Mouse (Mus musculus) cerebellum, adult 2 months (tissue): ENCODE measurements at regions not wholly inside any gene's neighbourhood (a gene's known extent, or its start where the extent isn't known, plus 50 kb on each side); places are given as distances from the start of the nearest gene placed in this dataset.
A peak's percentile ranks its signal among the peaks of the same experiment; 100 is the strongest.

Source experiments
- DNase-seq, 2 experiments: peaks; one replicate each; pipeline ENCODE4 v3.0.0; 2021
- H3K27ac ChIP-seq: fragments of 200-500 bp; 2 replicates; pipeline ENCODE4 v1.5.1; 2012; ENCODE audit warnings: low read length, control low read depth, inconsistent platforms; ENCODE audit not compliant: insufficient read depth
- H3K27me3 ChIP-seq: fragments of 200-500 bp; 2 replicates; pipeline ENCODE4 v1.6.1; 2012; ENCODE audit warnings: inconsistent platforms, mild to moderate bottlenecking, low read length, moderate library complexity; ENCODE audit not compliant: control insufficient read depth, insufficient read depth
- H3K4me1 ChIP-seq: fragments of 200-500 bp; 2 replicates; pipeline ENCODE4 v1.6.1; 2011; ENCODE audit warnings: low read length; ENCODE audit not compliant: control insufficient read depth, insufficient read depth
- H3K4me3 ChIP-seq: fragments of 200-500 bp; replicated peaks from 2 replicates; pipeline ENCODE3; 2011; ENCODE audit warnings: mild to moderate bottlenecking, low read depth, low read length, control low read depth; ENCODE audit not compliant: insufficient read depth
- CTCF ChIP-seq: fragments of 200-500 bp; IDR thresholded peaks from 2 replicates; pipeline ENCODE4 v1.5.1; 2011; ENCODE audit warnings: low read depth, mild to moderate bottlenecking, control low read depth, low read length, moderate library complexity, borderline replicate concordance; ENCODE audit not compliant: insufficient read depth
- POLR2A ChIP-seq: fragments of 200-500 bp; IDR thresholded peaks from 2 replicates; pipeline ENCODE4 v1.6.1; 2011; ENCODE audit warnings: low read length, control low read depth, borderline replicate concordance; ENCODE audit not compliant: insufficient read depth
- WGBS: fragments of 180-500 bp; shearing (Covaris S2); methylation state at CpG from one replicate; pipeline ENCODE4 v1.1.7; 2018; 5-methylcytosine and 5-hydroxymethylcytosine counted together

- Histone ChIP-seq H3K4me1 (no peaks in the 10 kb centered on the region), H3K4me3 (no peak overlapping the region), H3K27me3 (no peaks in the 10 kb centered on the region), H3K27ac (no peak overlapping the region)
- no peak for DNase-seq
- TF ChIP-seq CTCF, result no peak
- no peak for TF ChIP-seq POLR2A
- WGBS, result 18% methylated on average over 5 of the region's 5 CpGs
Measured at GRCm38 (mm10) chr11:56146708-56147107, 105.9 kb upstream of the Nmur2 start.

GRCm38 (mm10) chr11:56131339-56131823 lies 90.6 kb upstream of the Nmur2 start:
- H3K27me3 ChIP-seq, result no peaks in the 10 kb centered on the region
- no peak overlapping the region for H3K27ac ChIP-seq
- DNase-seq, result peak; percentile 15
- H3K4me1 ChIP-seq, result no peaks in the 10 kb centered on the region
- no peak overlapping the region for H3K4me3 ChIP-seq
- TF ChIP-seq POLR2A (no peak), CTCF (peak; percentile 78)
- WGBS, result 25% methylated on average over 15 of the region's 15 CpGs

DNA sequence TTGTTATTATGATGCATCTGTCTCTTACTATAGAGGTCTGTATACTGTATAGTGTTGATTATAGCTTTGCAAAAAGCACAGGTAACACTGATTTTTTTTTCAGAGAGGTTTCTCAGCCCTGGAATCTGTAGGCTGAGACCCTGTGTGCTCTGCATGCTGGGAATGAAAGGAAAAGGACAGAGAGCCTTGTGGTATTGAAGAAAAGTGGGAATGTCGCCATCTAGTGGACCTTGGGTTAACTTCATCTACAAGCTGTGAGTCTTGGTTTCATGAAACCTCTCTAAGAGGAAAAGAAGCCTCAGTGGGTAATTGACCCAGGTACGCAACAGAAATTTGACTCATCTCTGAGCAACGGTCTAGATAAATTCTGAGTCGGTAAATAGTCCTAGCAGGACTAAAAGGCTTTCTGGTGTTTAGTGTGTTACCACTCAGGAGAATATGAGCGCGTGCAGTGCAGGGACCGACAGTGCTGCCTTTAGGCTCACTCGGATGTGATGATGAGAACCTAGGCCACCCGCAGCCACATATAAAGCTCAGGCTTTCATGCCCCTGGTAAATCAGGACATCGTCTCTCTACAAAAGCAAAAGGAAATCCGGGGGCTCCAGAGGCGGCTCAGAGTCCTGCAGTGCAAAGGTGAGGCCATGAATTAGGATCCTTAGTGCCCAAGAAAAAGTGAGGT lies 75.9 kb upstream of the Nmur2 start:
- peak in 1 of 2 experiments; percentile 12 for DNase-seq
- no peak overlapping the region for H3K4me3 ChIP-seq
- no peak for TF ChIP-seq POLR2A
- peak; percentile 40; the same call in 1 of the 2 replicates for TF ChIP-seq CTCF

DNA sequence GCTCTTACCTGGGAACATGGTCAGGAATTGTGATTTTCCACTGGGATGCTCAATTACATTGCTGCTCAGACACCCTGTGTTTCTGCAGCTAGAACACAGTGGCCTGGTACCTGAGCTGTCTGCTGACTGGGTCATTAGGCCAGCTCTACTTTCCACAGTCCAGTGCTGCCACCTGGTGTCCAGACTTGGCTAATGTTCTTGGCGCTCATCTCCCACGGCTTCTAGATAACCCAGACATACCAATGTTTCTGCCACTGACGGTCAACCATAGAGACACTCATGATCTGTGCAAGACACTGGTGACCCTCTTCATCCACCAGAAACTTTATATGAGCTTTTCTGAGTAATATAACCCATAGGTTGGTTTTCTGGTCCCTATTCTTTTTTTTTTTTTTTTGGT lies 67.1 kb upstream of the Nmur2 start:
- TF ChIP-seq CTCF (peak; percentile 97), POLR2A (no peak)
- 4% methylated on average over 3 of the region's 3 CpGs for WGBS
- Histone ChIP-seq H3K4me3 (no peak overlapping the region), H3K27ac (no peak overlapping the region), H3K4me1 (no peaks in the 10 kb centered on the region), H3K27me3 (no peaks in the 10 kb centered on the region)
- peak; percentile 67 to 81 for DNase-seq

More for the DNA sequence above, 75.9 kb upstream of the Nmur2 start:
- Histone ChIP-seq H3K4me1 (no peaks in the 10 kb centered on the region), H3K27ac (no peak overlapping the region), H3K27me3 (no peaks in the 10 kb centered on the region)
- 46% methylated on average over 12 of the region's 12 CpGs for WGBS

DNA sequence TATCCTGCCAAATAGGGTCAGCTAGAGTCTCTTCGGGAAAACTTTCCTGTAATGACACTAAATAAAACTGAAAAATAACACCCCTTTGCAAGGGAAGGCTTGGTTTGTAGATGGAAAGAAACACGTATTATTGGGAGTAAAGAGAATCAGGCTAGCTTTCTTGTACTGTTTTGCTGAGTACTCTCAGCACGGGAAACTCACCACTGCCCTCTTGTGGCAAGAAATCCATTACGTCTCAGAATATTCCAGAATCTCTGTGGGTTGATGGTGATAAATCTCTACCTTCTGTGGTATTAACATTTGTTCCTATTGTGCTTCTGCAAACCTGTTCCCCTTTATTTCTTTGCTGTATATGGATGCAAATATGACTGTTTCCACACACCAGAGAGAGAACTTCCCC lies 64.8 kb upstream of the Nmur2 start:
- peak; percentile 25 to 39 for DNase-seq
- no peak overlapping the region for H3K27ac ChIP-seq
- H3K4me3 ChIP-seq, result no peak overlapping the region
- WGBS, result 18% methylated on average over 4 of the region's 4 CpGs
- no peaks in the 10 kb centered on the region for H3K4me1 ChIP-seq
- TF ChIP-seq POLR2A (no peak), CTCF (peak; percentile 50; the same call in 1 of the 2 replicates)
- no peaks in the 10 kb centered on the region for H3K27me3 ChIP-seq

DNA sequence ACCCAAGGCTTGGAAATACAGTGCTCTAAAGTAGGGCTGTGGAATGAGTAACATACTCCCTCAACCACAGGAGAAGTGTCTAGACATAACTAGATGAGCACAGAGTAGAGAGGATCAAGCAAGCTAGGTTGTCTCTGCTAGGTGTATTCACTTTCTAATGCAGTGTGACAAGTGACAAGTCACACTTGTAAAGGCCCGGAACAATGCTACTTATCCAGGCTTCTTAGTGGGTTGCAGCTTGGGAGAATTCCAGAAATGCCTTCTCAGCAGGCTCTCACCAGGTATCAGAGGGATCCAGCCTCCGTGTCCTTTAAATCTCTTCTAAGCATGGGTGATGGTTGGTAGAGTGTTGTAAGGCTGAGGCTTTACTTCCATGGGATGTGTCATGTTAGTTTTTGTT lies 52.1 kb upstream of the Nmur2 start:
- TF ChIP-seq CTCF, result no peak
- no peak for TF ChIP-seq POLR2A
- Histone ChIP-seq H3K4me1 (no peaks in the 10 kb centered on the region), H3K27ac (no peak overlapping the region), H3K27me3 (no peaks in the 10 kb centered on the region), H3K4me3 (no peak overlapping the region)
- WGBS, result 49% methylated on average over 2 of the region's 2 CpGs
- no peak for DNase-seq
